Mouse (Mus musculus) olfactory bulb, adult 2 months (tissue): ENCODE results near the gene Tmem74b. TPM values are rescaled to one million over a fixed set of nuclear protein-coding genes. Genes with fewer than 3 reads are reported as not detected.

Source experiments
- H3K27ac ChIP-seq: fragments of 200-500 bp; 2 replicates; pipeline ENCODE4 v1.5.1; 2012; ENCODE audit warnings: low read depth, low read length; ENCODE audit not compliant: insufficient read depth
- H3K4me1 ChIP-seq: fragments of 200-500 bp; 2 replicates; pipeline ENCODE4 v1.6.1; 2012; ENCODE audit warnings: low read length; ENCODE audit not compliant: control insufficient read depth, insufficient read depth
- H3K4me3 ChIP-seq: fragments of 200-500 bp; 2 replicates; pipeline ENCODE4 v1.5.1; 2012; ENCODE audit warnings: mild to moderate bottlenecking, low read depth, low read length, moderate library complexity; ENCODE audit not compliant: insufficient read depth
- CTCF ChIP-seq: fragments of 200-500 bp; IDR thresholded peaks from 2 replicates; pipeline ENCODE4 v1.5.1; 2012; ENCODE audit warnings: low read depth, mild to moderate bottlenecking, low read length, moderate library complexity; ENCODE audit not compliant: insufficient read depth
- POLR2A ChIP-seq: fragments of 200-500 bp; IDR thresholded peaks from 2 replicates; pipeline ENCODE4 v1.6.1; 2012; ENCODE audit warnings: mild to moderate bottlenecking, low read depth, low read length, moderate library complexity; ENCODE audit not compliant: insufficient read depth
- WGBS: fragments of 180-500 bp; shearing (Covaris S2); methylation state at CpG from one replicate; pipeline ENCODE4 v1.1.7; 2018; 5-methylcytosine and 5-hydroxymethylcytosine counted together
- polyA plus RNA-seq: library from polyadenylated mRNA; stranded (reverse); fragments of >200 nt; gene quantifications from 2 replicates; pipeline ENCODE4 v1.2.4, GENCODE M21; 2012; ENCODE audit warnings: low replicate concordance; ENCODE audit not compliant: missing spikeins, insufficient read depth, insufficient read length

Tmem74b gene
- polyA plus RNA-seq, 1 experiment, result not detected

- 59% methylated on average over 9 of the region's 9 CpGs for WGBS
- H3K4me3 ChIP-seq, result no peak overlapping the region
- no peak for TF ChIP-seq CTCF
- no peak for TF ChIP-seq POLR2A
These were observed 54.7 kb downstream of the Tmem74b start for GRCm38 (mm10) chr2:151756277-151757061.

GRCm38 (mm10) chr2:151757451-151757850 is 55.6 kb downstream of the Tmem74b start:
- TF ChIP-seq CTCF (no peak), POLR2A (no peak)
- WGBS, result 74% methylated on average over 5 of the region's 5 CpGs
- no peak overlapping the region for H3K27ac ChIP-seq
- H3K4me3 ChIP-seq, result no peak overlapping the region
- H3K4me1 ChIP-seq, result no peaks in the 10 kb centered on the region

More at GRCm38 (mm10) chr2:151756277-151757061, 54.7 kb downstream of the Tmem74b start:
- no peaks in the 10 kb centered on the region for H3K4me1 ChIP-seq
- no peak overlapping the region for H3K27ac ChIP-seq

- Histone ChIP-seq H3K4me1 (no peaks in the 10 kb centered on the region), H3K27ac (no peak overlapping the region), H3K4me3 (no peak overlapping the region)
- 66% methylated on average over 1 of the region's 1 CpGs for WGBS
- no peak for TF ChIP-seq POLR2A
- no peak for TF ChIP-seq CTCF
These were observed 57.1 kb downstream of the Tmem74b start for GRCm38 (mm10) chr2:151758806-151759353.

Other genes with a start within 250 kb of the Tmem74b start
- gene 4921509C19Rik, start 225.9 kb upstream of the Tmem74b start, polyA plus RNA-seq, result not detected in 2 replicates
- gene Nsfl1c, start 207.8 kb upstream of the Tmem74b start, polyA plus RNA-seq, result not detected in 2 replicates
- 795 TPM in 1 of 2 replicates, not detected in the other for gene Fkbp1a, start 159.5 kb upstream of the Tmem74b start, polyA plus RNA-seq
- gene Sdcbp2, start 129.4 kb upstream of the Tmem74b start, polyA plus RNA-seq, result not detected in 2 replicates
- not detected in 2 replicates for gene Snph, start 69.4 kb upstream of the Tmem74b start, polyA plus RNA-seq
- gene Rad21l, start 33.5 kb upstream of the Tmem74b start, polyA plus RNA-seq, result not detected in 2 replicates
- gene Psmf1, start 42.2 kb downstream of the Tmem74b start, polyA plus RNA-seq, result not detected in 2 replicates
- not detected in 2 replicates for gene Rspo4, start 140.9 kb downstream of the Tmem74b start, polyA plus RNA-seq
- gene Angpt4, start 209.2 kb downstream of the Tmem74b start, polyA plus RNA-seq, result not detected in 2 replicates